19 mouse cellular contexts compared by ENCODE assay signal in genomic region chr14:105523849-105524248, GRCm38 (mm10).
"Had no signal": no experiment of that assay in that cellular context is flagged by ENCODE, and none has a peak within 500 bp of the region (broad histone marks: within the 10 kb centered on the region; RNA-seq: fewer than 3 reads in every experiment).

No protein-coding gene starts in this region.

- ATAC-seq: midbrain, embryonic 16.5 days had no signal

- H3K27ac ChIP-seq: midbrain, embryonic 10.5 days; midbrain, embryonic 12.5 days; neural tube, embryonic 13.5 days; neural tube, embryonic 15.5 days had no signal

- DNase-seq: lung, adult 18-20 months; lung, embryonic 14.5 days; lung, postnatal 10 days; lung, postnatal 4 days; midbrain, embryonic 14.5 days; retina, postnatal 1 day; right cerebral cortex, adult 18-20 months; right cerebral cortex, postnatal 25 days; right cerebral cortex, postnatal 4 days; spleen, adult 18-20 months; thymus, adult 18-20 months; thymus, postnatal 14 days; thymus, postnatal 36 days had no signal

- H3K4me3 ChIP-seq: midbrain, embryonic 10.5 days; midbrain, embryonic 12.5 days; myocyte; neural tube, embryonic 13.5 days; neural tube, embryonic 15.5 days had no signal
